Mouse (Mus musculus): ENCODE measurements around the gene Adgrl3.

Gene Adgrl3

DNA sequence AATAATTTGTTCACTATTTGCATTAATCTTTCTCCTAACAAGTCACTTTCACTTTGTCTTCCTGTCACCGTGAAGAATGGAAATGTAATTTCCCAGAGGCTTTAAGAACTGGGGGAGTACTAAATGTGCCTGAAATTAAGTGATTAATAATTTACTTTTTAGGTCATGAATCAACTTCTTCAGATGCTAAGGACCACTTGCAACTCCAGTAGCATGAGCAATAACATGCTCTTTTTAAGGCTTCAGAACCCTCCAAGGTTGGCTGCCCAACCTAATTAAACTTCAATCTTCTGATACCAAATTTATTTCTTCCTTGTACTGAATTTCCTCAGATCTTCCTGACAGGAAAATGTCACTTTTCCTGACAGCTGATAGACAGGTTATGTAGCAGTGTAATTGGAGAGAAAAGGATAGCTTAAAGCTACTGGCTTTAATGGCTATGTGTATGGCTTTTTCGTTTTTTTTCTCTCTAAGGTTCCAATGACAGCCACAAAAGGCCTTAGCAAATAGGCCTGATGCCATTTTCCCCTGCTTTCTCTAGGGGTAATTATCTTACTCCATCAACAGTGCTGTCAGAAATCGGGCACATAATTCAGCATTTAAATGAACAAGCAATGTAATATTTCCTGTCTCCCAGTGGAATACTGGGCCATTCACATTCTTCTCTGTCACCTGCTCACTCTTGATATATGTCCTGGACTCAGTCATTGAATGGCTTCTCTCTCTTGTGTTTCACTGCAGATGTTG, 718.5 kb downstream of the Adgrl3 start:
- POLR2A ChIA-PET, result no interaction called here
- CTCF ChIA-PET, result no interaction called here

DNA sequence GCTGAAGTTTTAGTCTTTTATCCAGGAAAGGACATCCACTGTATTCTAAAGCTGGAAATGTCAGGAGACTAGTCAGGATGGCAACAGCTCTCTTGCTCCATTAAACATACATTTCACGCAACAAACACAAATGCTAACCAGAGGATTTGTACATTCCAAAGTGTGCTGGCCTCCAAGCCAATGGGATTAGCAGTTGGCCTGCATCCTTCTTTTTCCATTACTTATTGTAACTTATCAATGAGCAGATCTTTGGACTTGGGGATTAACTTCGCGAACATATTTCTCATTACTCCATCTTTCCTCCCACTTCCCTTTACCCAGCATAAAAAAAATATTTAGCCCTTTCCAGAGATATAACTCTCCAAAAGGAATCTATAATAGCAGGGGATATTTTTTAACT, 732.5 kb downstream of the Adgrl3 start:
- CTCF ChIA-PET, result no interaction called here
- POLR2A ChIA-PET, result no interaction called here

DNA sequence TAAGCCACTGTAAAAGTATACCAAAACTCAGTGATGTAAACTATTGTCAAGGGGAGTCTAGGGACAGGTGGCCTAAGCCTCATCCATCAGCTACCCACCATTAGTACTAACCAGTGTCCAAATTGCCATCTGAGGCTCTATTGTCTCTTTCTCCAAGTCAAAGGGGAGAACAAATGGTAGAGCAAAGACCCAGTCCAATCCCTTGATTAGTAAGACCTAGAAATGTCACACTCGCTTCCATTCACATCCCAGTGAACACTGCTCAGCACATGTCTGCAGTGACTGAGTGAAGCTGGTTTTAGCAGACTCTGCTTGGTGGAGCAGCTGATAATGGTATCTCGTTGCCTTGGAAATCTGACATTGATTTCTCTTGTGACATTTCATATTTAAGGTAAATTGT, 735.8 kb downstream of the Adgrl3 start:
- CTCF ChIA-PET, result no interaction called here
- POLR2A ChIA-PET, result no interaction called here

DNA sequence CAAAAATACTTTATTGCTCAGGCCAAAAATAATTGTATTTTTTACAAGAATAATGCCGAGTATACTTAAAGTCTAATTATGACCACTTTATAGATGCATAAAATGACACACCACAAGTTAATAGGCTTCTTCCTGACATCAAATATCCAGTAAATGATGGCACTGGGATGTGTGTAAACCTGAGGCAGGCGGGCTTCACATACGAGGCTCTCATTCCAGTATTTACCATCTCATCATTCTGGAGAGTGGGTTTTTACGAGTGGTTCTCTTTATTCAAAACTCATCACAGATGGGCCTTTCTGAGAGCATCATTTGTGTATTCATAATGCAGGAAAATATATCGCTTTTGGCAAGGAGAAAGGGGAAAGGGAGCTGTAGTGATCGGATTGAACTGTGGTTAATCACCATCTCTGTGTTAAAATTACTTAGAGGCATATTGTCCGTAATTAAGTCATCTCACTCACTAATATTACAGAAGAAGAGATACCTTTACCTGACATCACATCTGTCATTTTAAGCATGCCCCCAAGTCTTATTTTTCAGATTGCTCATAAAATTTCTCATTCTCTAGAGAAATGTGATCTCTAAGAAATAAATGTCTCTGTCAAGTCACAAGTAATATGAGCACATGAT, 737.3 kb downstream of the Adgrl3 start:
- ChIA-PET CTCF (no interaction called here), POLR2A (no interaction called here)

DNA sequence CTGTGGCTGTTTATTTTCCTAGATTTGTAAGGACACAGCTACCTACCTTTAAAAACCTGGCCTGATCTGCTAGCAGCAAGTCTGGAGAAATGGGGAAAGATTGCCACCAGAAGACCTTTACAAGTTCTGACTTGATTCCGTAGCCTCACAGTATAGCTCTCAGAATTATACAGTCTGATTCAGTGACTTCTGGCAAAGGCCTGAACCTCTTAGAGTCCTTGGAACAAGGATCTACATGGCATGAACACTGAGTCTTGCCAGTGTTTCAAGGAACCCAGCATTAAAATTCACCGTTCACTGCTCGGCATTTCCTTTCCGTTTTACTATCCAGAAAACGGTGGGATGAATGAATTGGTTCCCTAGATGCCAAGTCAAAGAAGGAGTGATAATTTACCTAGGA, 756.3 kb downstream of the Adgrl3 start:
- POLR2A ChIA-PET, result no interaction called here
- CTCF ChIA-PET, result no interaction called here

DNA sequence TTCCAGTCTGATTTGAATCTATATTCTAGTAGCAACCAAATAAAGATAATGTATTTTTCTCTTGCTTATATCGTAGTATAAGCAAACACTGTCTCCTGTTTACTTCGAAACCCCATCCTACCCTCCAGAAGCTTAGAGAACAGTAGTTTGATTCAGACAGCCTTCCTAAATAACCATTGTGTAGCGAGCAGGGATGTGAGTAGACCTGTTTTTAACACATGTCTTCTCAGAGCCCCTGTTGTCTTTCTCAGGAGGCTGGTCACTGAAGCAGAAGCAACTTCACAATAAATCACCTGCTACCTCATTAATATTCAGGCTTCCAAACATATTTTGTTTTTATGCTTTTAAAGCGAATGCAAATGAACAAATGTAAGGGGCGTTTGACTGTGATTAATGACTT, 756.8 kb downstream of the Adgrl3 start:
- ChIA-PET CTCF (no interaction called here), POLR2A (no interaction called here)

DNA sequence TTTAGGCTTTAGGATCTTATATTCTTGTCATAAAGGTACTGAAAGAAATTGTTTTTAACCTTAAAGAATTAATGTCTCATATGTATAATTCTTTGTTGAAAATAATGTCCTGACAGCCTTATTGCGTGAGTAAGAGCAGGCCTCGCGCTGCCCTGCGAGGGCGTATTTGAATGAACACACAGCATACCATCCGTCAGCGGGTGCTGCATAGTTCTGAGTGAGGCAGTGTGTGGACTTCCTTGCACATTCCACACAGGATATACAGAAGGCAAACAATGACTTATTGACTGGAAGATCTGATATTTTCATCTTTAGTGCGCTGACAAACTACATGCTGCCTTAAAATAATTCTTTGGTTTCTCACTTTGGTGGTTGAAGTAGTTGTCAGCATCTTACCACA, 764.8 kb downstream of the Adgrl3 start:
- POLR2A ChIA-PET, result no interaction called here

DNA sequence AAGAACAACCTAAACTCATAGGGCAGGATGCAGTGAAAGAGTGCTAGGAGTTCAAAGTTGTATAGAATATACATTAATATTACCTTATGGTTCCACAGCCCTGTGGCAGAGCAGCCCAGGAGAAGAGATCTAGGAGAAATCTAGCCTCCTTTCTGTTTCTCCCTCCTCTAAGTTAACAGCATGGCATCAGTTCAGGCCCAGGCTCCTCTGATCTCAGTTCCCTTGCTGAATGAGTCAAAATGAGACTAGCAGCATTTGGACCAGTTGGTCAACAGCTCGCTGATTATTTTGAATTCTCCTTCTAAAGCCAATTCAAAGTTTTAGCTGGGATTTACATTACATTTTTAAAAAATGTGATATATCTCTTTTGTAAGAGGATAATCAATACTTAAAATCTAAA, 770.8 kb downstream of the Adgrl3 start:
- POLR2A ChIA-PET, result no interaction called here

More for the DNA sequence above, 764.8 kb downstream of the Adgrl3 start:
- CTCF ChIA-PET, result no interaction called here

DNA sequence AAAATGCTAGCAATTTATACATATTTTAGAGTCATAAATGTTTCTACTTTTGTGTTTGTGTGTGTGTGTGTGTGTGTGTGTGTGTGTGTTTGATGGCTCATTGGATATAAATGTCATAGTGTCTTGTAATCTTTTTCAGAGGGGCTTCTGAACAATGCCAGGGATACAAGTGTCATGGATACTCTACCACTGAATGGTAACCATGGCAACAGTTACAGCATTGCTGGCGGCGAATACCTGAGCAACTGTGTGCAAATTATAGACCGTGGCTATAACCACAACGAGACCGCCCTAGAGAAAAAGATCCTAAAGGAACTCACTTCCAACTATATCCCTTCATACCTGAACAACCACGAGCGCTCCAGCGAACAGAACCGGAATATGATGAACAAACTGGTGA, 774.2 kb downstream of the Adgrl3 start:
- CTCF ChIA-PET, result no interaction called here
- POLR2A ChIA-PET, result no interaction called here

More for the DNA sequence above, 770.8 kb downstream of the Adgrl3 start:
- CTCF ChIA-PET, result no interaction called here

DNA sequence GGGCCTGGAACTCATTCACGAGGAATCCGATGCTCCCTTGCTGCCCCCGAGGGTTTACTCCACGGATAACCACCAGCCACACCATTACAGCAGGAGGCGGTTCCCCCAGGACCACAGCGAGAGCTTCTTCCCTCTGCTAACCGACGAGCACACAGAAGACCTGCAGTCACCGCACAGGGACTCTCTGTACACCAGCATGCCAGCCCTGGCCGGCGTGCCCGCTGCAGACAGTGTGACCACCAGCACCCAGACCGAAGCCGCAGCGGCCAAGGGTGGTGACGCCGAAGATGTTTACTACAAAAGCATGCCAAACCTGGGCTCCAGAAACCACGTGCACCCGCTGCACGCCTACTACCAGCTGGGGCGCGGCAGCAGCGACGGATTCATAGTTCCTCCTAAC, 774.7 kb downstream of the Adgrl3 start:
- ChIA-PET POLR2A (no interaction called here), CTCF (no interaction called here)

DNA sequence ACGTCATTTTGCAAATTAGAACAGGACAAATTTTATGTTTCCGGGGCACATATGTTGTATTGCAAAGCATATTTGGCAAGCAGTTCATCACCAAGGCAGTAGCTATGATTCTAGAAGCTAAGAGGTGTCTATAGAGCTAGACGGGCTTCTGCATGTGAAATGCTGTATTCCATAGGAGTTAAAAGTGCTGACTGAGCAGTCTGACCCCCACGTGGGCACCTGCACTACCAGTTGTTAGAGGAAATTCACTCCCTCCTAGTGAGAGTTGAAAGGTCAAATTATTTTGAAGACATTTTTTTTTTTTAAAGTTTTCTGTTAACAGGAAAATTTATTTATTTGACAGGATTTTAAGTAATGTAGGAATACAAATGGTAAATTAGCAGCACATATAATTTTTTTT, 776.2 kb downstream of the Adgrl3 start:
- ChIA-PET POLR2A (no interaction called here), CTCF (no interaction called here)

DNA sequence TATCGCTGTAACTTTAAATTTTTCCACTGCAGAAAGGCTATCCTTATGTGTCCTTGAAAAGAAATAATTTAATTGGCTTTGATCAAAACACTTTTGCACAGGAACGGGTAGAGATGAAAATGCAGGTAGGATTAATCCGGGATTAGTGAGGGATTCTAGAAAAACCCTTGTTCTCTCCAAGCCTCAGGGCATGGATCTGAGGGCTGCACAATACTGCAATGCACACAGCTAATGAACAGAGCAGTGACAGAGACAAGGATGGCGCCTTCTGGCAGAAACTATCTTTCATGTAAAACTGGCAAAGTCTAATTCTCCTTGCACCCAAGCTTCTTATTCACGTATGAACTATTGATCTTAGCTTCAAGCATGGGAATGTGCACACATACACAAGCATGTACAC, 791.0 kb downstream of the Adgrl3 start:
- ChIA-PET POLR2A (no interaction called here), CTCF (no interaction called here)

DNA sequence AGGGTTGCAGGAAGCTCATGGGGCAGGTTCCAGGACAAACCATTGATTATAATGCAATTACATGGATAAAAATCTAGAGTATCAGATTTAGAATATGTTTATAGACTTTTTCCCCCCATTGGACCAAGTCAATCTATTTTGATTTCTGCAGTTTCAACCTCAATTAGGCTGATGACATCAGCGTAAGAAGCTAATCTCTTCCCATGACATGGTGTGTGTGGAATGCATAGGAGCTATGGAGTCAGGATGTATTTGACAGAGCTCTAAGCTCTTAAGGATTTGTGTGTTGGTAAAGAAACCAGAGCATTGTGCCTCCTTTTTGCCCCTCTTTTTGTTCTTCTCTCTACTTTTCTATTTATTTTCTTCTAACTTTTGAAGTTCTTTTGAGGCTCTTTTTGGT, 812.1 kb downstream of the Adgrl3 start:
- CTCF ChIA-PET, result no interaction called here
- POLR2A ChIA-PET, result no interaction called here

DNA sequence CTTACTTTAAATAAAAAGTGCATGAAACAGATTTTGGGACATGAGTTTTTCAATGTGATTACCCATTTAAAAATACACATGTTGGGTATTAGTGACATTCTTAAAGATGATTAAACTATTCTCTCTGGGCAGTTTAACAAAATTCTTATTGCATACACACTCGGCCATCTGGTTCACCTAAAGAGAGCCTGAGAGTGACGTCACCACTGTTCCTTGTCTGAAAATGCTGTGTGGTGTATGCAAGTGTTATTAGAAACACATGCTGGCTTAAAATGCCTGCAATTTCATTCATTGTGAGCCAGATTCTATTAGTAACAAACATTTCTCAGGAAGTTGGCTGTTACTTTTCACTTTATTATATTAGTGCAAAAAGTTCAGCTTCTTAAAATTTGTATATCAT, 812.7 kb downstream of the Adgrl3 start:
- ChIA-PET CTCF (no interaction called here), POLR2A (no interaction called here)

DNA sequence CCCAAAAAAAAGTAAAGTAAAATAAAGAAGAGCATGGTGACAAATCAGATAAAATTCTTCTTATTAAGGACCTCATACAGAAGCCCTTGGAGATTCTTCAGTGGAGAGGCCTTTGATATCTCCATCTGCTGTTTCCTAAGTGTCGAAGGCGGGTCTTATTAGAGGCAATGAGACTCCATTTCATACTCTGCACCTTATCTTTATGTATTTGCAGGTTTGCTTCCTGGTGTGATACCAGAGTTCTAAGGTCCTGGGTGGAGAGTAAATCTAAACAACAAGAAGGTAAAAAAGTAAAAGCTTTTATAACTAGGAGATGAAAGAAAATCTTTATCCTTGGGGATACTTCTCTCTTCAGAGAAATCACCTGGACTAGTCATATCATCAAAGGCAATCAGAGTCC, 817.9 kb downstream of the Adgrl3 start:
- ChIA-PET POLR2A (no interaction called here), CTCF (no interaction called here)

DNA sequence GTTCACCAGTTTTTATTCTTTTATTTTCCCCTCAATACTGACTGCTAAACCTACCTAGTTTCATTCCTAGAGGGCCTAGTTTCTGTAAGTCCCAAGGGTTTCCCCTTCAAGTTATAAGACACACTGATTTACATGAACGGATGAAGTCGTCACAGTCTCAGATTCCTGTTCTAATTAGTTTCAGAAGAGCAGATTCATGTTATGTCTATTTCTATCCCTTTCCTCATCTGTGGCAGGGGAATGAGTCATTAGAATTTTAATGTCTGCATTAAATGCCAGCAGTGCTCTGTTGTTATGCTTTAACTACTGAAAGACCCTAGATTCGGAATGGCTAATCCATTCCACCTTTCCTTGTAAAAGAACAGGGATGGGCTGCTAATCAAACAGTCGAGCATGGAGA, 823.9 kb downstream of the Adgrl3 start:
- ChIA-PET CTCF (no interaction called here), POLR2A (no interaction called here)

DNA sequence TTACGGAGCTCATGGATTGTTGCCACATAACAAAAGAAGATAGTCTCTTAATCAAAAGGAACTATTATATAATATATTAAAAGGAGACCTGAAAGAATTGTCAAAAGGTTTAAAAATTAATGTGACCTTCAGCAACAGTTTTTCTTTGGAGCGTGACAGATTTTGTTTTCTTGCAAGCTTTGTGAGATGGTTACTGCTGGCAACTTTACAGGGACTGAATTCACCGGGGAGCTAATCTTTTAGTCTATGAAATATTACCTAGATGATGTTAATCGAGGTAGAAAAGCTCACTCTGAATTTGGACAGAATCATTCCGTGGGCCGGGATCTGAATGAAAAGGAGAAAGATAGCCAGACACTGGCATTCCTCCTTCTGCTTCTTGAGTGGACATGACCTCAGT, 850.4 kb downstream of the Adgrl3 start:
- POLR2A ChIA-PET, result no interaction called here
- CTCF ChIA-PET, result no interaction called here
